8 mouse cellular contexts compared by ENCODE assay signal in the genomic region with DNA sequence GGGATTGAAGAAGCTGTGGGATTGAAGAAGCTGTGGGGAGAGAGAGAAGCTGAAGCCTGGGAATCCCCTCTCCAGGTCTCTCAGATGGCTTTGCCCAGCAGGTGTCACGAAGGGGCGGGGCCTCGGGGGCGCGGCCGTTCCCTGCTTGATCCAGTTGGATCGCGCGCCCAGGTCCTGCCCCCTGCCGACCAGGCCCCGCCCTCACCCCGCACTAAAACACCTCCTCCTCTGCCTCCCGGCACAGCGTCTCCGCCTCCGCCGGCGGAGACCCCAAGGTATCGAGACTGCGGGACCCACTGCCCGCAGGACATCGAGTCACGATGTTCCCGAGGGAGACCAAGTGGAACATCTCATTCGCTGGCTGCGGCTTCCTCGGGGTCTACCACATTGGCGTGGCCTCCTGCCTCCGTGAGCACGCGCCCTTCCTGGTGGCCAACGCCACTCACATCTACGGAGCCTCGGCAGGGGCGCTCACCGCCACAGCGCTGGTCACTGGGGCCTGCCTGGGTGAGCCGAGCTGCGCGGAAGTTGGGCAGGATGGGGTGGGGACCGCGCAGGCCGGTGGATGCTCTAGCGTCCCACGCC. TPM values are rescaled to one million over a fixed set of nuclear protein-coding genes. Genes with fewer than 3 reads are reported as not detected.
DNase-seq lines count a peak whose midpoint lies in the region; ATAC-seq and TF ChIP-seq lines count a peak whose summit lies in the region.

Gene Pnpla2, plus strand, starts transcription at position 232 of the 585 bp plus-strand sequence.

- ATAC-seq in embryonic facial prominence, embryonic 15.5 days (ENCODE audit: insufficient number of reproducible peaks, low FRiP score, low TSS enrichment, low read depth): peak; percentile 83
- peak; percentile 85 for ATAC-seq in kidney, embryonic 14.5 days (ENCODE audit: low FRiP score, low TSS enrichment)
- ATAC-seq in monocyte, adult 5-6 weeks (replicated peaks; ENCODE audit: insufficient number of reproducible peaks, low FRiP score, low TSS enrichment, poor library complexity, severe bottlenecking): peak; percentile 67

- DNase-seq in B cell, adult 2 months: peak; percentile 97 to 98
- peak; percentile 94 for DNase-seq in heart, adult 9 months (ENCODE audit: low spot score in 2 of 2)
- DNase-seq in liver, adult 2 months (ENCODE audit: extremely low read depth, low read depth, low spot score): peak; percentile 74
- peak; percentile 94 to 96 for DNase-seq in spleen, postnatal 36 days (ENCODE audit: low spot score in 2 of 2)

- 0 out of 2 replicates have a peak, but pooled peaks have one; percentile 0 for TF ChIP-seq CTCF in bone marrow, adult 2 months (IDR thresholded peaks at IDR 0.05; ENCODE audit: control insufficient read depth, insufficient read depth, low read length)
- TF ChIP-seq CTCF in liver, adult 2 months (IDR thresholded peaks at IDR 0.05; ENCODE audit: low read depth, low read length): no peak

- peaks cover 30% of the 10 kb centered on the region for H3K36me3 ChIP-seq in embryonic facial prominence, embryonic 15.5 days
- peaks cover 21% of the 10 kb centered on the region for H3K36me3 ChIP-seq in kidney, embryonic 14.5 days (ENCODE audit: control insufficient read depth, insufficient read depth, low read length)
- H3K36me3 ChIP-seq in liver, adult 2 months (ENCODE audit: control insufficient read depth, insufficient read depth, low read length): peaks cover 29% of the 10 kb centered on the region; the same call in 1 of the 2 replicates

- peak; percentile 94 for TF ChIP-seq POLR2A in bone marrow, adult 2 months (IDR thresholded peaks at IDR 0.05; ENCODE audit: borderline replicate concordance, control insufficient read depth, low read depth, low read length)
- peak; percentile 99 for TF ChIP-seq POLR2A in liver, adult 2 months (IDR thresholded peaks at IDR 0.05; ENCODE audit: extremely low read depth, insufficient read depth, low read length)

- peaks cover 8% of the 10 kb centered on the region; the same call in 1 of the 2 replicates for H3K79me2 ChIP-seq in liver, adult 2 months (ENCODE audit: control insufficient read depth, insufficient read depth, low read length)

- H3K4me3 ChIP-seq in bone marrow, adult 2 months (replicated peaks; ENCODE audit: control insufficient read depth, low read depth, low read length): peak within 1 kb of the TSS; percentile 92
- H3K4me3 ChIP-seq in embryonic facial prominence, embryonic 15.5 days (replicated peaks): peak within 1 kb of the TSS; percentile 67
- H3K4me3 ChIP-seq in kidney, embryonic 14.5 days (ENCODE audit: low read length): peak within 1 kb of the TSS; percentile 58
- H3K4me3 ChIP-seq in liver, adult 2 months (ENCODE audit: insufficient read depth, low read depth, low read length): peak within 1 kb of the TSS; percentile 91

- H3K9me3 ChIP-seq in embryonic facial prominence, embryonic 15.5 days (replicated peaks): no peaks in the 10 kb centered on the region
- no peaks in the 10 kb centered on the region for H3K9me3 ChIP-seq in kidney, embryonic 14.5 days (ENCODE audit: control insufficient read depth, low read length)

- peaks cover 15% of the 10 kb centered on the region for H3K27me3 ChIP-seq in embryonic facial prominence, embryonic 15.5 days
- no peaks in the 10 kb centered on the region for H3K27me3 ChIP-seq in kidney, embryonic 14.5 days (ENCODE audit: control insufficient read depth, insufficient read depth, low read length)
- H3K27me3 ChIP-seq in liver, adult 2 months (ENCODE audit: control insufficient read depth, insufficient read depth, low read length): no peaks in the 10 kb centered on the region

- H3K4me1 ChIP-seq in bone marrow, adult 2 months (ENCODE audit: control insufficient read depth, insufficient read depth, low read length): peaks cover 7% of the 10 kb centered on the region; the same call in 1 of the 2 replicates
- peaks cover 17% of the 10 kb centered on the region for H3K4me1 ChIP-seq in embryonic facial prominence, embryonic 15.5 days
- H3K4me1 ChIP-seq in kidney, embryonic 14.5 days (ENCODE audit: control insufficient read depth, insufficient read depth, low read length): peaks cover 10% of the 10 kb centered on the region
- peaks cover 18% of the 10 kb centered on the region; the same call in 1 of the 2 replicates for H3K4me1 ChIP-seq in liver, adult 2 months (ENCODE audit: control insufficient read depth, insufficient read depth, low read length)

- under 1% methylated on average over 45 of the region's 45 CpGs for WGBS in bone marrow, adult 2 months
- 0% methylated on average over 44 of the region's 45 CpGs for WGBS in embryonic facial prominence, embryonic 15.5 days
- 1% methylated on average over 44 of the region's 45 CpGs for WGBS in kidney, embryonic 14.5 days
- WGBS in liver, adult 2 months: under 1% methylated on average over 45 of the region's 45 CpGs

- H3K9ac ChIP-seq in embryonic facial prominence, embryonic 15.5 days: peak within 1 kb of the TSS; percentile 54
- peak within 1 kb of the TSS; percentile 69 for H3K9ac ChIP-seq in kidney, embryonic 14.5 days (ENCODE audit: low read depth, low read length)
- H3K9ac ChIP-seq in liver, adult 2 months (ENCODE audit: low read depth, low read length): peak within 1 kb of the TSS; percentile 98

- peak within 1 kb of the TSS; percentile 97 for H3K27ac ChIP-seq in bone marrow, adult 2 months (ENCODE audit: control insufficient read depth, insufficient read depth, low read depth, low read length, poor library complexity)
- peak within 1 kb of the TSS; percentile 51 for H3K27ac ChIP-seq in embryonic facial prominence, embryonic 15.5 days (replicated peaks)
- H3K27ac ChIP-seq in kidney, embryonic 14.5 days (ENCODE audit: low read depth, low read length): peak within 1 kb of the TSS; percentile 48
- H3K27ac ChIP-seq in liver, adult 2 months (replicated peaks; ENCODE audit: insufficient read depth, low read depth, low read length): peak within 1 kb of the TSS; percentile 93

- H3K4me2 ChIP-seq in embryonic facial prominence, embryonic 15.5 days (replicated peaks): peak within 1 kb of the TSS; percentile 98
- H3K4me2 ChIP-seq in kidney, embryonic 14.5 days (replicated peaks; ENCODE audit: low read depth, low read length): peak within 1 kb of the TSS; percentile 98

RNA-seq across cellular contexts. Expression of gene Pnpla2, which starts in this region (rescaled TPM):
- 14.4 and 21.3 TPM in 2 replicates for polyA plus RNA-seq in bone marrow, adult 2 months (2011; ENCODE audit: insufficient read depth, insufficient read length, low replicate concordance, missing spikeins)
- polyA plus RNA-seq in embryonic facial prominence, embryonic 15.5 days (2015; fragmentation: Nextera tagmentation; extraction: Ambion mirVana): 22.2 and 27.9 TPM in 2 replicates
- polyA plus RNA-seq in kidney, embryonic 14.5 days (2014; fragmentation: Nextera tagmentation; extraction: Ambion mirVana): 27.4 and 31.9 TPM in 2 replicates
- 22.6 and 31.7 TPM in 2 replicates for total RNA-seq in liver, adult 2 months (2014; rRNA removed)
- 83.7 and 84.8 TPM in 2 replicates for polyA plus RNA-seq in liver, adult 2 months (2012; rRNA removed)
- 19.7 to 28.0 TPM (median 25.4 TPM) in 3 replicates for total RNA-seq in monocyte, adult 5-6 weeks (2017)

Comparison
In these comparisons a context has a peak if more than half of its experiments do, and no peak if none do; other contexts are left out.
1. Peak in every context shown above with its lines: DNase-seq, ATAC-seq, H3K4me3 ChIP-seq and H3K27ac ChIP-seq.